Mouse (Mus musculus) megakaryocyte, embryonic 14.5 days (primary cell): ENCODE data around the gene Gbgt1. TPM values are rescaled to one million over a fixed set of nuclear protein-coding genes. Genes with fewer than 3 reads are reported as not detected.

Source experiments
- H3K27me3 ChIP-seq: replicated peaks from 2 replicates; pipeline ENCODE3; 2012; ENCODE audit warnings: inconsistent platforms
- H3K36me3 ChIP-seq: replicated peaks from 2 replicates; pipeline ENCODE3; 2012; ENCODE audit warnings: low read length, inconsistent platforms, mixed read lengths
- H3K4me1 ChIP-seq: 2 replicates; pipeline ENCODE4 v1.6.1; 2012; ENCODE audit warnings: inconsistent platforms
- H3K4me3 ChIP-seq: replicated peaks from 2 replicates; pipeline ENCODE3; 2012; ENCODE audit warnings: moderate library complexity, mild to moderate bottlenecking, inconsistent platforms
- H3K9me3 ChIP-seq: 2 replicates; pipeline ENCODE4 v1.6.1; 2012; ENCODE audit warnings: inconsistent platforms
- FLI1 ChIP-seq: IDR thresholded peaks from 2 replicates; pipeline ENCODE4 v1.6.1; 2012; ENCODE audit warnings: low read length, inconsistent platforms, mixed read lengths
- GATA1 ChIP-seq: IDR thresholded peaks from 3 replicates; pipeline ENCODE4 v1.6.1; 2012; ENCODE audit warnings: mixed read lengths, low read length, inconsistent platforms, borderline replicate concordance
- polyA plus RNA-seq: library from polyadenylated mRNA; stranded (reverse); fragments of >175 nt; gene quantifications from 2 replicates; pipeline ENCODE4 v1.2.3, GENCODE M21; 2012; ENCODE audit warnings: low replicate concordance; ENCODE audit not compliant: insufficient read depth

The Gbgt1 gene
- polyA plus RNA-seq, 1 experiment = 0.85 TPM

DNA sequence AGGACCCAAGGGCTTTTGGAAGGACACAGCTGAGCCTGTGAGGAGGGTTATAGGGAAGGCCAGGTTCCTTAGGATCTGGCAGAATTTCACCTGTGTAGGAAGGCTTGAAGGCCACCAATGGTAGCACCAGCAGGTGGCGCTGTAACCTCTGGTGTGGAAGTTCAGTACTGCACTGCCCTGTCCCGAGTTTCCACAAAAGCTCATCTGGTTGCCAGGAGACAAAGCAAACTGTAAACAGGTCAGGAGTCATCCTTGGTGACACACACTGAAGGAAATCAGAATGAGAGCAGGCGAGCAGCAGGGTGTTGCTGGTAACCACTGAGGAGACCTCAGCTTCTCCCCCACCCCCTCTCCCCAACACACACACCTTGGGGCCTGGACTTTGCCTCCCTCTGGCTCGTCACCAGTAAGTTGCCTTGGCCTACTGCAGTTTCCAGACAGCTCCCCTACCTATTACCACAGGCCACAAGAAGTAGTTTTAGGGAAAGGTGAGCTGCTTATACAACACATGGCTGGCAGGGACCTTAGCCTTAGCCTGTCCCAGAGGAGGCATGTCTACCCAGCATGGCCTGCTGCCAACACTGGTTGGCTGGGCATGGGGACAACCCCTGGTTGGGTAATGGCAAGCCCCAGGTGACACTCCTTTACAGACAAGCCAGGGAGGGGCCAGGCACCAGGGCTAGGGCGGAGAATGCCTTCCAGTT lies 20.7 kb downstream of the Gbgt1 start:
- Histone ChIP-seq H3K27me3 (peaks cover 59% of the 10 kb centered on the region), H3K4me3 (peak overlapping the region; percentile 38), H3K4me1 (peaks cover 64% of the 10 kb centered on the region), H3K36me3 (no peaks in the 10 kb centered on the region), H3K9me3 (no peaks in the 10 kb centered on the region)
- TF ChIP-seq GATA1 = no peak
- TF ChIP-seq FLI1 = no peak

DNA sequence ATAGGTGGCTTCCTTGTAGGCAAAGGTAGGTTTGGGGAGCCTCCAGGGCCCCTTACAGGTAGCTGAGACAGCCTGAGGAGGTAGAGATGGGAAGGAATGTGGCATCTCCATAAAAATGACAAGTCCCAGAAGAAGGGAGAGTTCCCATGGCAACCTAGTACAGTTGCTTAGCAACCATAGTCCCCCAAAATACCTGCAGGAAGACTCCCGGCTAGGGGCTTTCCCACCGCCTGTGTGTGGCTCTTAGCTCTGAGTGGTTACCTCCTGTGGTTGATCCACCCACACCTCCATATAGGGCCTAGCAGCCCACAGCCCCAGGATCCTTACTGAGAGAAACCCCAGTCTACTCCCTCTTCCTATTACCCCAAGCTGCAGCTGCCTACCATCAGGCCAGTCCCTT lies 21.5 kb downstream of the Gbgt1 start:
- TF ChIP-seq GATA1 (no peak), FLI1 (no peak)
- H3K36me3 ChIP-seq = no peaks in the 10 kb centered on the region
- H3K9me3 ChIP-seq = no peaks in the 10 kb centered on the region
- no peak overlapping the region for H3K4me3 ChIP-seq
- H3K4me1 ChIP-seq = peaks cover 64% of the 10 kb centered on the region
- peaks cover 50% of the 10 kb centered on the region for H3K27me3 ChIP-seq

DNA sequence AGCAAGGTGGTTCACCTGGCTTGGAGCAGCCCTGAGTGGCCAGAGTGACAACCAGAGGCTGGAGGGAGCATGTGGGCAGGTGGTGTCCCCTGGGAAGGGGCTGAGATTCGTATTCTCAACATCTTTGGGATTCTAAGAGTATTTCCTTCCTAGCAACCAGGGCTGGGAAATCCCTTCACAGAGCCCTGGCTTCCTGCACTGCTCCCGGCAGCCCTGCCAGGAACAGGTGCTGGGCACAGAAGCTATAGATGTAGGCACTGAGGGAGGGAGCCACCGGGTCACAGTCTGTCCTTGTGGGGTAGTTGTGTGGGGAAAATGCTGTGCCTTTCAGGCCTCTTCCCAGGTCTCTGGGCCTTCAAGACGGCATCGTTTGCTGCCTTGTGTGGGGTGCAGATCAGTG lies 23.9 kb downstream of the Gbgt1 start:
- H3K4me3 ChIP-seq = no peak overlapping the region
- H3K27me3 ChIP-seq = peaks cover 33% of the 10 kb centered on the region
- H3K4me1 ChIP-seq = peaks cover 72% of the 10 kb centered on the region
- no peaks in the 10 kb centered on the region for H3K9me3 ChIP-seq
- TF ChIP-seq FLI1 (no peak), GATA1 (no peak)
- no peaks in the 10 kb centered on the region for H3K36me3 ChIP-seq

DNA sequence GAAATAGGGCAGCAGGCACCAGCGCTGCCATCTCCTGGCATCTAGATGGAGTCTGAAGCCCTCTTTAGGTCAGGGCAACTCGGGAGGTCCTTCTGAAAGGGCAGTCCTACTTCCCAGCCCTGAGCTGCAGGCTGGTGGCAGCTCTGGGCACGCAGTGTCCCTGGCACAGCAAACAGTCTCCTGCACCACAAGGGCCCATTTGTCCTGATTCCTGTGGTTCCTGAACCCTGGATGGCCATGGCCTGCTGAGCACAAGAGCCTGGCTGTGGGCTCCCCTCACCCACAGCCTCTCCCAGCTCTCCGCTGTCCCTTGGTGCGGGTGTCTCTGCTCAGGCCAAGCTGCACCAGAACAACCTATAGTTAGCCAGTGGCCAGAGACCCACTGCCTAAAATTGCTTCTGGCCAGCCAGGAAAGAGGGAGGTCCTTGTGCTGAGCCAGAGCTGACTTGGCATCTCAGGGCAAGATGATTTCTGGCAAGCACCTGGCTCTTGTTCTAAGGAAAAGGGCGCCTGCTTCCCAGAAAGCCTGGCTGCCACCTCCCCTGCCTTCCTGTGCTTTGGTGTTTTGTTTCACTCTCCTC lies 25.0 kb downstream of the Gbgt1 start:
- H3K27me3 ChIP-seq = peaks cover 24% of the 10 kb centered on the region
- H3K9me3 ChIP-seq = no peaks in the 10 kb centered on the region
- H3K4me3 ChIP-seq = no peak overlapping the region
- no peak for TF ChIP-seq FLI1
- TF ChIP-seq GATA1 = no peak
- H3K4me1 ChIP-seq = peaks cover 78% of the 10 kb centered on the region
- H3K36me3 ChIP-seq = no peaks in the 10 kb centered on the region

DNA sequence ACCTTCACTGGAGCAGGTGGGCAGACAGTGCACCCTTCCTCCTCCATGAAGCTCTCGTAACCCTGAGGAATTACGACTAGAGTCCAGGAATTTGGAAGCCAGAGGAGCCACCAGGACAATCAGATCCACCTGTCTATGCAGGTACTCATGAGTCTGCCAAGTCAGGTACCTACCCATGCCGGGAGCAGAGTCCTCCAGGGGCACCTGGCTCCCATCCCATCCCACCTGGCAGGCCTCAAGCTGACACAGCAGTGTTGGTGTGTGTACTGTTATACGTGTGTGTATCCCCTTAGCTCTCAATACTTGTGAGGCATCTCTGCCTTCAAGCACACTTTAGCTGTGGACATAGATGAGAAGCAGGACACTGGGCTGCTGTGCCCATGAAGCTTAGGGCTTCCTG lies 25.5 kb downstream of the Gbgt1 start:
- Histone ChIP-seq H3K9me3 (no peaks in the 10 kb centered on the region), H3K4me1 (peaks cover 78% of the 10 kb centered on the region), H3K27me3 (peaks cover 22% of the 10 kb centered on the region), H3K4me3 (no peak overlapping the region), H3K36me3 (no peaks in the 10 kb centered on the region)
- TF ChIP-seq FLI1 = no peak
- no peak for TF ChIP-seq GATA1

DNA sequence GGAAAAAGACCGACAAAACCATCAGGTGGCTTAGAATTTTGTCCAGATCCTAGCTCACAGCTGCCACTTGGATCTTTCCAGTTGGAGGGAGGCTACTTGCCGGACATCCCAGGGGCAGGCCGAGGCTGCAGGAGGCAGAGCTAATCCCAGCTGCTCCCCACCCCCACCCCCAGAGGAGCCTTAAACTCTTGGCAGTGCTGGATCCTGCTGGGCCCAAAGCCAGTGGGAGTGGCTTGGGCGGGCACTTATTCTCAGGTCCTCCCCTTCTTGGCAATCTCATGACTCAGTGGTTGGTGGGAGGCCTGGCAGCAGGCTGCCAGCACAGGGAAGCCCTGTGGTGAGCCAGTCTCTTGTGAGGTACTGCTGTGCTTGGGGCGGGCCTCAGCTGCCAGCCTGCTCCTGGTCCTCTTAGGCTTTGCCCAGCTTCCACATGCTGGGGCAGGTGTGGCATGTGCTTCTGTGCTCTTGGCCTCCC lies 27.0 kb downstream of the Gbgt1 start:
- Histone ChIP-seq H3K27me3 (peaks cover 27% of the 10 kb centered on the region), H3K4me1 (peaks cover 81% of the 10 kb centered on the region), H3K36me3 (no peaks in the 10 kb centered on the region), H3K4me3 (peak overlapping the region; percentile 83), H3K9me3 (no peaks in the 10 kb centered on the region)
- no peak for TF ChIP-seq GATA1
- TF ChIP-seq FLI1 = no peak

DNA sequence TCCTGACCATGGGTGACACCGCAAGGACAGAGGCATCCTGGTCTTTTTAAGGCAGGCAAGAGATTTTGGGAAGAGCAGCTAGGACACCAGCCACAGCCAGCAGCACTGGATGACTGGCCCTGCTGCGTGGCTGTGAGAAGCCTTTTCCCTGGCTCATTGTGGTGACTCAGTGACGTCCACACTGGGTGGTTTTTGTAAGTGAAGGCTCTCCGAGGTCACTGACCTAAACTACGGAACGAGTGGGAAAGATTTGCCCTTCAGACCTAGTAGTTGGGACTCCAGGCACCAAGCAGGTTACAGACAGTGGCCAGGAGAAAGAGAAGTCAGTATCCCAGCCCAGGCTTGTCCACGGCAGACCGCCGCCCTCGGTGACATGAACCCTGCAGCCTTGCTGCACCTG lies 27.7 kb downstream of the Gbgt1 start:
- H3K27me3 ChIP-seq = peaks cover 24% of the 10 kb centered on the region
- peak overlapping the region; percentile 68 for H3K4me3 ChIP-seq
- peaks cover 86% of the 10 kb centered on the region for H3K4me1 ChIP-seq
- H3K36me3 ChIP-seq = no peaks in the 10 kb centered on the region
- TF ChIP-seq GATA1 (no peak), FLI1 (no peak)
- H3K9me3 ChIP-seq = no peaks in the 10 kb centered on the region

DNA sequence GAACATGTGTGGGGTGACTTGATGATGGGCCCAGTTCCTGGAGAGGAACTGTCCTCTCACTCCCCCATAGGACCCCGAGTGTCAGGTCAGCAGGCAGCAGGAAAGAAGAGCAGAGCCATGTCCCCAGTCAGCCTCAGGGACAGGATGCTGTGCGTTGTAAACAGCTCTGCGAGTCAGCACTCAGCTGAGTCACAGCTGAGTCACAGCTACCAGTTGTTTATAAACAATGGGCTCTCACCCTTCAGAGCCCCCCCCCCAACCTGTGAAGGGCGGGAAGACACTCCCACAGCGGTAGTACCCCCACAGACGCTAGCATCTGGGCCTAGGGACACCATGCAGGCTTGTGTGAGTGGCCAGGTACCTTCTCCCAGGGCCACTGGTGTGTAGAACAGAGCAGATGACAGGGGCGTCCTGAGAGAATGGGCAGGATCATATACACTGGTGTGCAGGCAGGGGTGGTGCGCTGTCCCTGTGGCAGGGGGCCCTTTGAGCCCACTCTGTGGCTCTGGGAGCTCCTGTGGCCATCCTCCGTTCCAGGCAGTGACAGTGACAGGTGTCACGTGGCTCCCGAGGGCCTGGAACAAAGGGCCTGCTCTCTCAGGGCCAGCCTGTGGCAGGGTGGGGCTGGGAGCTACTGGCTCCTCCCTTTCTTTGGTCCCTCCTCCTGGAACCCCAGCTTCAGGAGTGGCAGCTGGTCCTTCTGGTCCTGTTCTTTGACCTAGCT lies 28.7 kb downstream of the Gbgt1 start:
- Histone ChIP-seq H3K4me3 (peak overlapping the region; percentile 89), H3K4me1 (peaks cover 95% of the 10 kb centered on the region), H3K27me3 (peaks cover 27% of the 10 kb centered on the region), H3K36me3 (no peaks in the 10 kb centered on the region), H3K9me3 (no peaks in the 10 kb centered on the region)
- TF ChIP-seq GATA1 (no peak), FLI1 (no peak)

DNA sequence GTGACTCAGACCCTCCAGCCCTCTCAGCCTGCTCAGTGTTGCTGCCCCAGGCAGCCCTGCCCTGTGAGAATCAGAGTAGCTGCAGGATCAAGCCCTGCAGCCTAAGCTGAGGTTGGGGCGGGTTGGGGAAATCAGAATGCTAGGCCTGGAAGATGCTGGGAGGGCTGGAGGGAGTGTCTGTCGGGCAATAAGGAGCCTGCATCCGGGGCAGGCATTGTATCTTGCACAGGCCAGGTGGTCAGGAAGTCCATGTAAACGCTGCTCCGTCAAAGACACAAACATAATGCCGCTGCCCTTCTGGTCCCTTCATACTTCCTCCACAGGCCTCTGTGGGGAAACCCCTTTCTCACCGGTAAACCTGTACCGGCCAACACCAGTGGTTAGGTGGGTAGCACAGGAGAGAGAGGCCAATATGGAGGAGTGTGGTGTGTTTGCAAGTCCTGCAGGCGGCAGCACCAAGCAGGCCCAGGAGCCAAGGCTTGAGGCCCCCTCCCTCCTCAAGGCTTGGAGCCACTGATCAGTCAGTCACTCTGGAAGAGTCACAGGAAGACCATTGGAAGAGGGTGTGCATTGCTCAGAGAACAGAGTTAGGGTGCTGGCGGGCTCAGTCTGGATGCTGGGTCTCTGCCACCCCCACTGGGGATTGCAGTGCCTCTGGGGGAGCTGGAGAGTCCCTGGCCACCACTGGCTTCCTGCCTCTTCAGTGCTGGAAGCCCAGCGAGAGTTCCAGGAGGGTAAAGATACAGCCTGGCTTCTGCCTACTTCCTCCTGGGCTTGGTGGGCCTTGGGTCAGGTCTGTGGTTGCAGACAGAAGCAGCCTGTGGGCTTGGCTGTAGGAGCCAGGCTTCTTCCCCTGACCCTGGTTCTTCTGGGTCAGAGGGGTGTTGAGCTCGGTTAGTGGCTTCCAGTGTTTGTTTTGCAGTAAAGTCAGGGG lies 29.5 kb downstream of the Gbgt1 start:
- no peaks in the 10 kb centered on the region for H3K9me3 ChIP-seq
- TF ChIP-seq FLI1 (no peak), GATA1 (no peak)
- peaks cover 97% of the 10 kb centered on the region for H3K4me1 ChIP-seq
- H3K27me3 ChIP-seq = peaks cover 23% of the 10 kb centered on the region
- H3K36me3 ChIP-seq = no peaks in the 10 kb centered on the region
- H3K4me3 ChIP-seq = peak overlapping the region; percentile 89
